Mouse (Mus musculus): ENCODE measurements at regions not wholly inside any gene's neighbourhood (a gene's known extent, or its start where the extent isn't known, plus 50 kb on each side); places are given as distances from the start of the nearest gene placed in this dataset.
A peak's percentile ranks its signal among the peaks of the same experiment; 100 is the strongest.

- no peaks in the 10 kb centered on the region for H3K4me1 ChIP-seq
- no peaks in the 10 kb centered on the region for H3K36me3 ChIP-seq
- 64% methylated on average over 3 of the region's 3 CpGs for WGBS
- H3K9ac ChIP-seq (replicated peaks), result no peak overlapping the region
- no peak overlapping the region for H3K27ac ChIP-seq (replicated peaks)
- no peak overlapping the region for H3K4me3 ChIP-seq (replicated peaks)
- no peaks in the 10 kb centered on the region for H3K27me3 ChIP-seq (replicated peaks)
- H3K9me3 ChIP-seq (replicated peaks), result no peaks in the 10 kb centered on the region
- no peak overlapping the region for H3K4me2 ChIP-seq
- ATAC-seq (ENCODE audit: low FRiP score), result no peak
Observed at GRCm38 (mm10) chr8:34441756-34442155, 330.2 kb upstream of the Gm10131 start.

DNA sequence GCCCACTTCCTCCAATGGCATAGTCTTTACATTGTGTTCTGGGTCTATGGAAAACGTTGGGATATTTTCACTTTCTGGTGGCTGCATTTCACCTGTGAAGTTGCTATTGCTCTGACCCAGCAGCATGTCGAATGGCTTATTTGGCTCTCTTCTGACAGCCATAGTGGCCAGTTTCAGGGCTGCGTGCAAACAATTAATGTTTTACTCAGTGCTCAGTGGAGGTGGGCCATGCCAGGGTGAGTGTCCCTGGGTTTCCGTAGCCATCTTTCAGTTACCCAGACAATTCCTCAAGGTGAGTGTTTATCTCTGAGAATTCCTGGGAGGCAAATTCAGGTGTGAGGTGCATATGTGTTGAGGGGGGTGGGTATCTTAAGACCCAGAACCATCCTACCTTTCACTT is 329.2 kb upstream of the Gm10131 start:
- H3K27ac ChIP-seq (replicated peaks), result no peak overlapping the region
- 85% methylated on average over 4 of the region's 4 CpGs for WGBS
- no peak overlapping the region for H3K9ac ChIP-seq (replicated peaks)
- no peak overlapping the region for H3K4me2 ChIP-seq
- no peak for ATAC-seq (ENCODE audit: low FRiP score)
- H3K27me3 ChIP-seq (replicated peaks), result no peaks in the 10 kb centered on the region
- no peak overlapping the region for H3K4me3 ChIP-seq (replicated peaks)
- no peaks in the 10 kb centered on the region for H3K4me1 ChIP-seq
- H3K36me3 ChIP-seq, result no peaks in the 10 kb centered on the region
- no peaks in the 10 kb centered on the region for H3K9me3 ChIP-seq (replicated peaks)

DNA sequence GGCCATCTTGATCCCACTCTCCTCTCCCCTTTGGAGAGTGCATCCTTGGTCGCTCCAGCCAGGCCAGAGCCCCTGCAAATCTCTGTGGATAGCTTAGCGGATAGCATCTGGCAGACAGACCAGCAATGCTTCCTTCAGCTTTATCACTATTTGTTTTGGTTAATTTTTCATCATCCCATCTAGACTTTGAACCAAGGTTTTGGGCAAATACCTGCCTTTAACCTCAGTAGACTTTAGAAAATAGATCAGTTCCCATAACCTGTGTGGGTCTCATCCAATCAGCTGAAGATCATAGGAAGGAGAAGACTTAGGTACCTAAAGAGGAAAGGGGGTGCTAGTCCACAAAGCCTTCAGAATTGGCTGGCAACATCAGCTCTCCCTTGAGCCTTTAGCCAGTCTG is 327.2 kb upstream of the Gm10131 start:
- 85% methylated on average over 2 of the region's 2 CpGs for WGBS
- no peak for ATAC-seq (ENCODE audit: low FRiP score)
- no peaks in the 10 kb centered on the region for H3K4me1 ChIP-seq
- H3K9me3 ChIP-seq (replicated peaks), result no peaks in the 10 kb centered on the region
- no peaks in the 10 kb centered on the region for H3K27me3 ChIP-seq (replicated peaks)
- no peaks in the 10 kb centered on the region for H3K36me3 ChIP-seq
- no peak overlapping the region for H3K4me2 ChIP-seq
- no peak overlapping the region for H3K27ac ChIP-seq (replicated peaks)
- no peak overlapping the region for H3K9ac ChIP-seq (replicated peaks)
- no peak overlapping the region for H3K4me3 ChIP-seq (replicated peaks)

DNA sequence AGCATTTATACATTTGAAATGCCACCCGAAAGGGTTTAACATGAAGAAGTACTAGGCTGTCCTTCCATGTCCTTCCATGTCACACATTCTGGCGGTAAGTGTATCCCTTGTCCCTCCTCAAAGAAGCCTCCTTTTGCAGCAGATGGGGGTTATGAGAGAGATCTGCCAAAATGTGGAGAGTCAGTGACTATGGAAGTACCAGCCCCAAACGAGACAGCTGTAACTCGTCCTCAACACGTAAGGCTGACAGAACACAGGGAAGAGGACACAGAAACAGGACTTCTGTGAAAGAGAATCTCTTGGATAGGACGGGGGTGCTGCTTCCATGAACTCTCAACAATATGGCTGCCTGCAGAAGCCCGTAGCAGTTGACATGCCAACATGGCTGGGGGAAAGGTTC is 320.4 kb upstream of the Gm10131 start:
- H3K9ac ChIP-seq (replicated peaks), result no peak overlapping the region
- no peak overlapping the region for H3K27ac ChIP-seq (replicated peaks)
- H3K4me1 ChIP-seq, result peaks cover 6% of the 10 kb centered on the region; the same call in 1 of the 2 replicates
- no peaks in the 10 kb centered on the region for H3K27me3 ChIP-seq (replicated peaks)
- no peaks in the 10 kb centered on the region for H3K36me3 ChIP-seq
- WGBS, result 95% methylated on average over 7 of the region's 7 CpGs
- no peaks in the 10 kb centered on the region; the same call in 1 of the 2 replicates for H3K9me3 ChIP-seq (replicated peaks)
- no peak for ATAC-seq (ENCODE audit: low FRiP score)
- H3K4me2 ChIP-seq, result no peak overlapping the region
- no peak overlapping the region for H3K4me3 ChIP-seq (replicated peaks)

GRCm38 (mm10) chr8:34429231-34429630 is 317.7 kb upstream of the Gm10131 start:
- 81% methylated on average over 3 of the region's 3 CpGs for WGBS
- Histone ChIP-seq H3K4me1 (peaks cover 6% of the 10 kb centered on the region; the same call in 1 of the 2 replicates), H3K27ac (replicated peaks) (no peak overlapping the region), H3K36me3 (no peaks in the 10 kb centered on the region), H3K4me3 (replicated peaks) (no peak overlapping the region), H3K27me3 (replicated peaks) (no peaks in the 10 kb centered on the region), H3K9ac (replicated peaks) (no peak overlapping the region), H3K4me2 (no peak overlapping the region), H3K9me3 (replicated peaks) (no peaks in the 10 kb centered on the region; the same call in 1 of the 2 replicates)
- ATAC-seq (ENCODE audit: low FRiP score), result no peak

GRCm38 (mm10) chr8:34401571-34401970 is 290.0 kb upstream of the Gm10131 start:
- 53% methylated on average over 3 of the region's 3 CpGs for WGBS
- no peak overlapping the region for H3K9ac ChIP-seq (replicated peaks)
- no peak overlapping the region for H3K4me2 ChIP-seq
- H3K27me3 ChIP-seq (replicated peaks), result no peaks in the 10 kb centered on the region
- H3K27ac ChIP-seq (replicated peaks), result no peak overlapping the region
- H3K36me3 ChIP-seq, result no peaks in the 10 kb centered on the region
- H3K4me1 ChIP-seq, result peaks cover 29% of the 10 kb centered on the region
- no peak overlapping the region for H3K4me3 ChIP-seq (replicated peaks)
- no peaks in the 10 kb centered on the region for H3K9me3 ChIP-seq (replicated peaks)
- ATAC-seq (ENCODE audit: low FRiP score), result no peak

GRCm38 (mm10) chr8:34398914-34399813 is 287.6 kb upstream of the Gm10131 start:
- Histone ChIP-seq H3K27ac (replicated peaks) (peak overlapping the region; percentile 77), H3K4me2 (no peak overlapping the region), H3K4me1 (peaks cover 29% of the 10 kb centered on the region), H3K9me3 (replicated peaks) (no peaks in the 10 kb centered on the region), H3K9ac (replicated peaks) (no peak overlapping the region), H3K27me3 (replicated peaks) (no peaks in the 10 kb centered on the region), H3K36me3 (no peaks in the 10 kb centered on the region), H3K4me3 (replicated peaks) (no peak overlapping the region)
- 35% methylated on average over 14 of the region's 14 CpGs for WGBS
- no peak for ATAC-seq (ENCODE audit: low FRiP score)

GRCm38 (mm10) chr8:34397583-34398411 is 286.3 kb upstream of the Gm10131 start:
- H3K9me3 ChIP-seq (replicated peaks), result no peaks in the 10 kb centered on the region

GRCm38 (mm10) chr8:34397225-34397582 is 285.7 kb upstream of the Gm10131 start:
- Histone ChIP-seq H3K9me3 (replicated peaks) (no peaks in the 10 kb centered on the region), H3K27me3 (replicated peaks) (no peaks in the 10 kb centered on the region), H3K4me1 (peaks cover 42% of the 10 kb centered on the region), H3K4me3 (replicated peaks) (no peak overlapping the region), H3K4me2 (peak overlapping the region; percentile 30), H3K36me3 (no peaks in the 10 kb centered on the region), H3K9ac (replicated peaks) (no peak overlapping the region), H3K27ac (replicated peaks) (peak overlapping the region; percentile 77)
- no peak for ATAC-seq (ENCODE audit: low FRiP score)
- WGBS, result 56% methylated on average over 4 of the region's 4 CpGs

More at GRCm38 (mm10) chr8:34397583-34398411, 286.3 kb upstream of the Gm10131 start:
- WGBS, result 27% methylated on average over 22 of the region's 23 CpGs
- peaks cover 36% of the 10 kb centered on the region for H3K4me1 ChIP-seq
- ATAC-seq (ENCODE audit: low FRiP score), result peak; percentile 43
- H3K9ac ChIP-seq (replicated peaks), result no peak overlapping the region
- no peaks in the 10 kb centered on the region for H3K36me3 ChIP-seq
- peak overlapping the region; percentile 30 for H3K4me2 ChIP-seq
- H3K4me3 ChIP-seq (replicated peaks), result no peak overlapping the region
- H3K27me3 ChIP-seq (replicated peaks), result no peaks in the 10 kb centered on the region
- H3K27ac ChIP-seq (replicated peaks), result peak overlapping the region; percentile 77

DNA sequence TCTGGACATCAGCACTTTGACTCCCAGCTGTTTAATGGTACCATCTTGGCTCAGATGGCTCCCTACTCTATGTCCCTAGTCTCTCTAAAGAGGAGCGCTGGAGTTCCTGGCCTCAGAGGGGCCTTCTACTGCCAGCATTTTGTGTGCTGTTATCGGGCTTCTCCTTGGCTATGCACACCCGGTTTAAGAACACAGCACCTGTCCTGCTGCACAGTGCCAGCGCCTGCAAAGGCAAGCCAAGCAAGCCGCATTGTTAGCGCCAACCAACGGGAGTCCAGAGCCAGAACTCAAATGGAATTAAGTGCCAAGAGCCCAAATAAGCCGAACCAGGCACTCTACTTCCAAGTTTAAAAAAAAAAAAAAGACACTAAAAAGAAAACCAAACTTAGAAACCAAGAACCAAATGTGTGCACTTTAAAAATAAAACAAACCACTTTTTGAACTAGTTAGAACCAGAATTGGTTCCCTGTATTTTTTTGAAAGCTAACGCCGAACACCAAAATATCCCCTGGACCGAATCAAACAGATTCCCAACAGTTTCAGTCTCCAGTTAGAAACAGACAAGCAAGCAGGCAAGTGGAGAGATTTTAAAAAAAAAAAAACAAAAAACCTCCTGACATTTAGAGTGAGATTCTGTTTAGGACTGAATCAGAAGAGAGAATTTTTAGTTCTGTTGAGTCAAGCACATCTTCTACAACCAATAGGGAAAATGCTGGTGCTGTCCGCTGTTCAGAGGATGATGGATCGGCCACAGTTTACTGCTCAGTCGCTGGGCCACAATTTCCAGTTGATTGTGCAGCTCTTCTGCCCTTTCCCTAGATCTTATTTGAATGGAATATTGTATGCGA is 281.7 kb upstream of the Gm10131 start:
- H3K27ac ChIP-seq (replicated peaks), result peak overlapping the region; percentile 71
- H3K27me3 ChIP-seq (replicated peaks), result no peaks in the 10 kb centered on the region
- no peaks in the 10 kb centered on the region for H3K36me3 ChIP-seq
- no peak overlapping the region for H3K4me3 ChIP-seq (replicated peaks)
- H3K4me2 ChIP-seq, result peak overlapping the region; percentile 20
- no peaks in the 10 kb centered on the region for H3K9me3 ChIP-seq (replicated peaks)
- no peak overlapping the region for H3K9ac ChIP-seq (replicated peaks)
- peaks cover 35% of the 10 kb centered on the region for H3K4me1 ChIP-seq
- 67% methylated on average over 15 of the region's 15 CpGs for WGBS
- no peak for ATAC-seq (ENCODE audit: low FRiP score)
